Mouse (Mus musculus) heart, embryonic 12.5 days (tissue): ENCODE measurements around the gene Cd300e. TPM values are rescaled to one million over a fixed set of nuclear protein-coding genes. Genes with fewer than 3 reads are reported as not detected.

Source experiments
- polyA plus RNA-seq: library from polyadenylated mRNA; unstranded; fragments of >200 nt; fragmentation: Nextera tagmentation; extraction: Ambion mirVana; gene quantifications from 2 replicates; pipeline ENCODE4 v1.2.1, GENCODE M21; 2016

Cd300e gene
- polyA plus RNA-seq, 1 experiment from 2014 or later = not detected

Other genes starting within 250 kb of the Cd300e start
- 26.6 and 26.7 TPM in 2 replicates for gene Gprc5c, start 211.0 kb downstream of the Cd300e start, polyA plus RNA-seq
- gene Cd300a, start 172.1 kb downstream of the Cd300e start, polyA plus RNA-seq = 0.40 and 0.41 TPM in 2 replicates
- gene Cd300lb, start 127.8 kb downstream of the Cd300e start, polyA plus RNA-seq = 0.89 and 0.98 TPM in 2 replicates
- not detected in 2 replicates for gene Cd300c, start 93.0 kb downstream of the Cd300e start, polyA plus RNA-seq
- not detected in 2 replicates for gene Cd300ld, start 72.3 kb downstream of the Cd300e start, polyA plus RNA-seq
- gene Cd300c2, start 60.3 kb downstream of the Cd300e start, polyA plus RNA-seq = 0.42 and 0.87 TPM in 2 replicates
- not detected in 2 replicates for gene Cd300ld2, start 46.0 kb downstream of the Cd300e start, polyA plus RNA-seq
- gene Cd300ld4, start 35.2 kb downstream of the Cd300e start, polyA plus RNA-seq = not detected in 2 replicates
- gene Cd300ld5, start 24.4 kb downstream of the Cd300e start, polyA plus RNA-seq = not detected in 2 replicates
- not detected in 2 replicates for gene Cd300ld3, start 13.8 kb downstream of the Cd300e start, polyA plus RNA-seq
- gene Rab37, start 29.3 kb upstream of the Cd300e start, polyA plus RNA-seq = 1.8 TPM in 2 replicates
- 0.09 and 0.10 TPM in 2 replicates for gene Cd300lf, start 71.8 kb upstream of the Cd300e start, polyA plus RNA-seq
- 21.0 and 22.2 TPM in 2 replicates for gene Slc9a3r1, start 101.2 kb upstream of the Cd300e start, polyA plus RNA-seq
- 8.4 TPM in 2 replicates for gene Tmem104, start 125.3 kb upstream of the Cd300e start, polyA plus RNA-seq
- gene Nat9, start 125.7 kb upstream of the Cd300e start, polyA plus RNA-seq = 13.1 and 13.3 TPM in 2 replicates
- gene Grin2c, start 205.1 kb upstream of the Cd300e start, polyA plus RNA-seq = 0.15 and 0.21 TPM in 2 replicates
- 11.3 and 12.3 TPM in 2 replicates for gene Fdxr, start 214.9 kb upstream of the Cd300e start, polyA plus RNA-seq
- gene Fads6, start 235.5 kb upstream of the Cd300e start, polyA plus RNA-seq = 0.51 and 0.86 TPM in 2 replicates
- not detected in 2 replicates for gene Otop2, start 245.0 kb upstream of the Cd300e start, polyA plus RNA-seq